Mouse (Mus musculus) olfactory bulb, adult 2 months (tissue): ENCODE measurements around the gene Mdga1.

Experiments
- CTCF ChIP-seq: fragments of 200-500 bp; IDR thresholded peaks from 2 replicates; pipeline ENCODE4 v1.5.1; 2012; ENCODE audit warnings: low read depth, mild to moderate bottlenecking, low read length, moderate library complexity; ENCODE audit not compliant: insufficient read depth
- POLR2A ChIP-seq: fragments of 200-500 bp; IDR thresholded peaks from 2 replicates; pipeline ENCODE4 v1.6.1; 2012; ENCODE audit warnings: mild to moderate bottlenecking, low read depth, low read length, moderate library complexity; ENCODE audit not compliant: insufficient read depth

GRCm38 (mm10) chr17:29997726-29998125 is 27.8 kb upstream of the Mdga1 start:
- TF ChIP-seq CTCF (no peak), POLR2A (no peak)
